Mouse (Mus musculus) hindbrain, embryonic 14.5 days (tissue): ENCODE results near the gene Spg7. TPM values are rescaled to one million over a fixed set of nuclear protein-coding genes. Genes with fewer than 3 reads are reported as not detected.
"Not testable (repeated sequence)": the region's sequence is repeated elsewhere in the genome, so short reads cannot be mapped to it uniquely, and the experiment has no call there.

Source experiments
- ATAC-seq: fragments of 200-750 bp; cut with Nextera tagmentation; 2 replicates; pipeline ENCODE4 v1.8.0; 2017; ENCODE audit warnings: moderate number of reproducible peaks, mild to moderate bottlenecking, moderate TSS enrichment, moderate library complexity; ENCODE audit not compliant: low FRiP score
- DNase-seq: peaks from one replicate; pipeline ENCODE4 v3.0.0-alpha.2; 2015; ENCODE audit warnings: low spot score
- H3K27ac ChIP-seq: fragments of 300-500 bp; sonication (generic); 2 replicates; pipeline ENCODE4 v1.5.1; 2014; ENCODE audit warnings: mild to moderate bottlenecking, moderate library complexity
- H3K27me3 ChIP-seq: fragments of 300-500 bp; sonication (generic); 2 replicates; pipeline ENCODE4 v1.6.1; 2014; ENCODE audit warnings: mild to moderate bottlenecking, low read length, mixed read lengths; ENCODE audit not compliant: control insufficient read depth, insufficient read depth
- H3K36me3 ChIP-seq: fragments of 300-500 bp; sonication (generic); replicated peaks from 2 replicates; pipeline ENCODE4 v1.6.1; 2014; ENCODE audit not compliant: control insufficient read depth, insufficient read depth
- H3K4me1 ChIP-seq: fragments of 300-500 bp; sonication (generic); replicated peaks from 2 replicates; pipeline ENCODE4 v1.6.1; 2014; ENCODE audit warnings: antibody characterized with exemption, low read length, mixed read lengths; ENCODE audit not compliant: control insufficient read depth, insufficient read depth
- H3K4me2 ChIP-seq: fragments of 300-500 bp; sonication (generic); replicated peaks from 2 replicates; pipeline ENCODE4 v1.6.1; 2014; ENCODE audit warnings: mild to moderate bottlenecking, moderate library complexity
- H3K4me3 ChIP-seq: fragments of 300-500 bp; sonication (generic); replicated peaks from 2 replicates; pipeline ENCODE4 v1.5.1; 2014; ENCODE audit warnings: mild to moderate bottlenecking, low read length
- H3K9ac ChIP-seq: fragments of 300-500 bp; sonication (generic); 2 replicates; pipeline ENCODE4 v1.6.1; 2014
- H3K9me3 ChIP-seq: fragments of 300-500 bp; sonication (generic); 2 replicates; pipeline ENCODE4 v1.6.1; 2016; ENCODE audit warnings: low read length; ENCODE audit not compliant: control insufficient read depth
- WGBS: fragments of 180-500 bp; shearing (Covaris S2); extraction: QIAGEN DNeasy Blood & Tissue Kit; methylation state at CpG from one replicate; pipeline ENCODE4 v1.1.7; 2014; 5-methylcytosine and 5-hydroxymethylcytosine counted together
- polyA plus RNA-seq: library from polyadenylated mRNA; unstranded; fragments of >200 nt; fragmentation: Nextera tagmentation; extraction: Ambion mirVana; gene quantifications from 2 replicates; pipeline ENCODE4 v1.2.1, GENCODE M21; 2014

Gene Spg7
- polyA plus RNA-seq, 1 experiment from 2014 or later: 44.1 TPM

DNA sequence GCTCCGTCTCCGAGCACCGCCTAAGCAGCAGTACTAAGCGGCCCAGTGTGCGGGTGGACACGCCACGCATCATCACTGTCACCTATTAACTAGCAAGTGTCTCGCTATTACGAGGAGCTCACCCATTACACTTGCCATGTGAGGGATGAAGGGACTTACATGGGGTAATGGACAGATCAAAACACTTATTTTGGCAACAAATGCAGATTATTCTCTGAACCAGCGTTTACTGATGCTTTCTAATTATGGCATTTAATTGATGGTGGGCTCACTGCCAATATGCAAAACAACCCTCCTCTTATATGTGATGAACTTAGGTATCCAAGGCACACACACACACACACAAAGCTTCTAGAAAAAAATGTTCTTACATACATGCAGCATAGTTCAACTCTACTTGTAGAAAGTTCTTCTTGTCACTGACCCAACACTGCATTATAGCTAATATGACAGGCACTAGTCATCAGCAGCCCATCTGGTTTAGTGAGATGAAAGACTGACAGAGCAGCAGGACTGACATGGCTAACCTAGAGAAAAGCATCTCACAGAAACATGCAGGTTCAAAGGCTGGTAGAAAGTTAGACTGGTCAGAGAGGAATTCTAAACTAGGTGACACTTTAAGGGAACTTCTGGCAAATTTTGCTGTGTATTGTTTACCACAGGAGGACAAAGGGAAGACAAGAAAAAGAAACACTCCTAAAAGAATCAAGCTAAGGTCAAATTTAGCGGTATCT is 23.2 kb upstream of the Spg7 start:
- no peak for ATAC-seq
- peak overlapping the region; percentile 65 for H3K4me2 ChIP-seq
- H3K36me3 ChIP-seq: no peaks in the 10 kb centered on the region
- H3K27me3 ChIP-seq: no peaks in the 10 kb centered on the region
- peak; percentile 33 for DNase-seq
- 22% methylated on average over 11 of the region's 11 CpGs for WGBS
- no peak overlapping the region for H3K9ac ChIP-seq
- peaks cover 39% of the 10 kb centered on the region for H3K4me1 ChIP-seq
- no peaks in the 10 kb centered on the region for H3K9me3 ChIP-seq
- no peak overlapping the region for H3K27ac ChIP-seq
- H3K4me3 ChIP-seq: peak overlapping the region; percentile 100

- Histone ChIP-seq H3K9me3 (no peaks in the 10 kb centered on the region), H3K27me3 (no peaks in the 10 kb centered on the region), H3K27ac (peak overlapping the region; percentile 91; the same call in 1 of the 2 replicates), H3K4me1 (peaks cover 36% of the 10 kb centered on the region), H3K4me3 (peak overlapping the region; percentile 100), H3K9ac (peak overlapping the region; percentile 99), H3K4me2 (peak overlapping the region; percentile 65), H3K36me3 (0 out of 2 replicates have a peak, but pooled peaks cover under 1% of the 10 kb centered on the region)
- ATAC-seq (no peak), DNase-seq (no peak)
- 3% methylated on average over 4 of the region's 4 CpGs for WGBS
Measured at GRCm38 (mm10) chr8:123040110-123040650, 22.6 kb upstream of the Spg7 start.

- no peaks in the 10 kb centered on the region for H3K9me3 ChIP-seq
- H3K27me3 ChIP-seq: no peaks in the 10 kb centered on the region
- peaks cover 6% of the 10 kb centered on the region; the same call in 1 of the 2 replicates for H3K36me3 ChIP-seq
- peak overlapping the region; percentile 100 for H3K4me3 ChIP-seq
- H3K4me2 ChIP-seq: peak overlapping the region; percentile 65
- peak overlapping the region; percentile 91 for H3K27ac ChIP-seq
- 1% methylated on average over 58 of the region's 71 CpGs for WGBS
- DNase-seq (peak; percentile 52), ATAC-seq (no peak)
- peaks cover 36% of the 10 kb centered on the region for H3K4me1 ChIP-seq
- peak overlapping the region; percentile 99 for H3K9ac ChIP-seq
Measured at GRCm38 (mm10) chr8:123041008-123041773, 21.6 kb upstream of the Spg7 start.

DNA sequence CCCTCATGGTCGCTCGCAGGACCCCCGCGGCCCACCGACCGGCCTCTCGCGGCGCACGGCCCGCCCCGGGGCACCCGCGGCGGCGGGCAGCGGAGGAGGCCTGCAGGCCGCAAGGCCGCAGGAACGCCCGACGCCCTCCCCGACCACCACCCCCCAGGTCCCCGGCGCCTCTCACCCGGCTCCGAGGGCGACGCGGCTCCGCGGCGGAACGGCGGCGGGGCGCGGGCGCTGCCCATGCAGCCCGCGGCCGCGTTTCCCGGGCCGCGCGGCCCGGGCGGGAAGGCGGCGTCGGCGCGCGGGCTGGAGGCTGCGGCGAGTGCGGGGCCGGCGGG is 21.0 kb upstream of the Spg7 start:
- Histone ChIP-seq H3K27ac (peak overlapping the region; percentile 91), H3K4me2 (peak overlapping the region; percentile 65), H3K36me3 (peaks cover 6% of the 10 kb centered on the region; the same call in 1 of the 2 replicates), H3K4me1 (peaks cover 36% of the 10 kb centered on the region), H3K27me3 (no peaks in the 10 kb centered on the region), H3K9me3 (no peaks in the 10 kb centered on the region), H3K9ac (peak overlapping the region; percentile 99), H3K4me3 (peak overlapping the region; percentile 100)
- DNase-seq: no peak
- WGBS: under 1% methylated on average over 30 of the region's 60 CpGs
- ATAC-seq: no peak; the same call in 1 of the 2 replicates

GRCm38 (mm10) chr8:123042158-123042973 is 20.4 kb upstream of the Spg7 start, which contains the start of gene Ankrd11:
Gene Ankrd11 (minus strand): TSS chr8:123042277.
- Histone ChIP-seq H3K9me3 (no peaks in the 10 kb centered on the region), H3K9ac (peak within 1 kb of the TSS; percentile 99), H3K4me3 (peak within 1 kb of the TSS; percentile 100), H3K36me3 (peaks cover 6% of the 10 kb centered on the region; the same call in 1 of the 2 replicates), H3K4me2 (peak within 1 kb of the TSS; percentile 90), H3K27me3 (no peaks in the 10 kb centered on the region), H3K4me1 (peaks cover 36% of the 10 kb centered on the region), H3K27ac (peak within 1 kb of the TSS; percentile 97)
- WGBS: under 1% methylated on average over 78 of the region's 91 CpGs
- peak; percentile 98 for DNase-seq
- ATAC-seq: peak; percentile 98

GRCm38 (mm10) chr8:123042974-123043625 is 19.6 kb upstream of the Spg7 start:
- Histone ChIP-seq H3K9me3 (no peaks in the 10 kb centered on the region), H3K27ac (peak overlapping the region; percentile 97), H3K4me1 (peaks cover 36% of the 10 kb centered on the region), H3K27me3 (no peaks in the 10 kb centered on the region), H3K4me2 (peak overlapping the region; percentile 90), H3K9ac (peak overlapping the region; percentile 88), H3K4me3 (peak overlapping the region; percentile 100), H3K36me3 (peaks cover 6% of the 10 kb centered on the region; the same call in 1 of the 2 replicates)
- ATAC-seq (no peak), DNase-seq (no peak)
- WGBS: 26% methylated on average over 22 of the region's 22 CpGs

DNA sequence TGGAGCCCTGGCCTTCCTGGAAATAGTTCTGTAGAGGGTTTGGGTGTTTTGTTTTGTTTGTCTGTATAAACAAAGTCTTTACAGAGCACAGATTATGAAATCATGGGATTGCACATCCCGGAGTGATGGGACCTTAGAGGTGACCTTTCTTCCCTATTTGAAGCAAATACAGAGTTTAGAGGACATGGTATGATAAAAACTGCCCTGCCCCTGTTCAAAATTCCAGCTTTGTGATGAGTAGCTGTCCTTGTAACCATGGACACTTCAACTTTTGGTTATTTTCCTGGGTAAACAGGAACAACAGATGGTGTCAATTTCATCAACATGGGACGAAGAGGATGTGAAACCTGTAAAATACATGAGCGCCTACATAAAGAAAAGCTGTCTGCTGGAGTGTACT is 18.8 kb upstream of the Spg7 start:
- H3K4me1 ChIP-seq: peaks cover 29% of the 10 kb centered on the region
- no peaks in the 10 kb centered on the region for H3K27me3 ChIP-seq
- H3K4me3 ChIP-seq: no peak overlapping the region
- H3K4me2 ChIP-seq: no peak overlapping the region
- no peaks in the 10 kb centered on the region for H3K9me3 ChIP-seq
- no peak for ATAC-seq
- peaks cover 6% of the 10 kb centered on the region; the same call in 1 of the 2 replicates for H3K36me3 ChIP-seq
- DNase-seq: no peak
- WGBS: 89% methylated on average over 3 of the region's 3 CpGs
- H3K27ac ChIP-seq: no peak overlapping the region
- H3K9ac ChIP-seq: no peak overlapping the region

DNA sequence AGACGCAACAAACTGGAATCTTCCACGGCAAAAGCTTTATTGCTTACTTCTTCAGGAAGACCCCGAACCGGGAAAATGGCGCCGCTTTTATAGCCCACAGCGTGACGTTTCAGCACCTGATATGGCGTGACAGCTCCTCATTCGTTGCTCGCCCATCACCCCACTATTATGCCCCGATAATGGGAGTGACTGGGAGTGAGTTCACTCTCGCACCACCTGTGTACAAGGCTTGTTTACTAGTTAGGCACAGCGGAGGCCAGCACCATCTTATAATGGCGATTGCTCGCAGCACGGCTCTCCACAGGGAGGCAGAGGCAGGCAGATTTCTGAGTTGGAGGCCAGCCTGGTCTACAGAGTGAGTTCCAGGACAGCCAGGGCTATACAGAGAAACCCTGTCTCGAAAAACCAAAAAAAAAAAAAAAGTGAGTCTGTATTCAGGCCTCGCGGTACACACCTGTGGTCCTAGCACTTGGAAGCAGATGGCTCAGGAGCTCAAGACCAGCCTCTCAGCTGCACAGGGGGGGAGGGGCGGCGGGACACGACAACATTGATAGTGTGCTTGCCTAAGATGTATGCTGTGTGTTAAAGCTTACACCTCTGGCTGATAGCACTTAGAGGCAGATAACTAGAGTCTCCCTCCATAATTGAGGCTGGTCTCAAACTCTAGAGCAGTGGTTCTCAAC is 17.9 kb upstream of the Spg7 start:
- H3K27me3 ChIP-seq, H3K4me3 ChIP-seq, H3K4me2 ChIP-seq, H3K9ac ChIP-seq, ATAC-seq, H3K27ac ChIP-seq, DNase-seq, H3K9me3 ChIP-seq, H3K36me3 ChIP-seq: not testable (repeated sequence)
- 95% methylated on average over 23 of the region's 23 CpGs for WGBS
- H3K4me1 ChIP-seq: peaks cover 20% of the 10 kb centered on the region
